Mouse (Mus musculus) neural tube, embryonic 13.5 days (tissue): Measurements from ENCODE around the gene Pgap2. TPM values are rescaled to one million over a fixed set of nuclear protein-coding genes. Genes with fewer than 3 reads are reported as not detected.

Experiments used
- ATAC-seq: fragments of 200-750 bp; cut with Nextera tagmentation; 2 replicates; pipeline ENCODE4 v1.8.0; 2017; ENCODE audit warnings: low read depth, mild to moderate bottlenecking, moderate TSS enrichment, moderate library complexity
- H3K27ac ChIP-seq: fragments of 300-500 bp; sonication (generic); replicated peaks from 2 replicates; pipeline ENCODE4 v1.5.1; 2015; ENCODE audit warnings: moderate library complexity, mild to moderate bottlenecking, inconsistent platforms
- H3K27me3 ChIP-seq: fragments of 300-500 bp; sonication (generic); 2 replicates; pipeline ENCODE4 v1.6.1; 2015; ENCODE audit warnings: mild to moderate bottlenecking, inconsistent platforms
- H3K36me3 ChIP-seq: fragments of 300-500 bp; sonication (generic); 2 replicates; pipeline ENCODE4 v1.6.1; 2015; ENCODE audit warnings: mild to moderate bottlenecking, inconsistent platforms
- H3K4me1 ChIP-seq: fragments of 300-500 bp; sonication (generic); replicated peaks from 2 replicates; pipeline ENCODE4 v1.6.1; 2015; ENCODE audit warnings: inconsistent platforms
- H3K4me2 ChIP-seq: fragments of 300-500 bp; sonication (generic); 2 replicates; pipeline ENCODE4 v1.6.1; 2015; ENCODE audit warnings: inconsistent platforms, mild to moderate bottlenecking, moderate library complexity
- H3K4me3 ChIP-seq: fragments of 300-500 bp; sonication (generic); 2 replicates; pipeline ENCODE4 v1.5.1; 2015; ENCODE audit warnings: mild to moderate bottlenecking, inconsistent platforms
- H3K9ac ChIP-seq: fragments of 300-500 bp; sonication (generic); 2 replicates; pipeline ENCODE4 v1.6.1; 2015; ENCODE audit warnings: moderate library complexity, mild to moderate bottlenecking, inconsistent platforms
- H3K9me3 ChIP-seq: fragments of 300-500 bp; sonication (generic); 2 replicates; pipeline ENCODE4 v1.6.1; 2016; ENCODE audit warnings: inconsistent platforms
- WGBS: fragments of 180-500 bp; shearing (Covaris S2); methylation state at CpG from one replicate; pipeline ENCODE4 v1.1.7; 2015; 5-methylcytosine and 5-hydroxymethylcytosine counted together
- polyA plus RNA-seq: library from polyadenylated mRNA; unstranded; fragments of >200 nt; fragmentation: Nextera tagmentation; extraction: Ambion mirVana; gene quantifications from 2 replicates; pipeline ENCODE4 v1.2.1, GENCODE M21; 2015

Gene Pgap2
- polyA plus RNA-seq, 1 experiment from 2014 or later: 47.5 TPM

GRCm38 (mm10) chr7:102281403-102281802 is 71.4 kb downstream of the Pgap2 start:
- Histone ChIP-seq H3K4me3 (no peak overlapping the region), H3K4me2 (no peak overlapping the region), H3K9me3 (no peaks in the 10 kb centered on the region), H3K27ac (no peak overlapping the region), H3K4me1 (no peaks in the 10 kb centered on the region), H3K36me3 (no peaks in the 10 kb centered on the region), H3K27me3 (no peaks in the 10 kb centered on the region), H3K9ac (no peak overlapping the region)
- ATAC-seq: no peak
- 97% methylated on average over 1 of the region's 1 CpGs for WGBS

- no peak overlapping the region for H3K4me2 ChIP-seq
Measured at GRCm38 (mm10) chr7:102282261-102282660, 72.3 kb downstream of the Pgap2 start.

More at GRCm38 (mm10) chr7:102282261-102282660, 72.3 kb downstream of the Pgap2 start:
- Histone ChIP-seq H3K4me1 (no peaks in the 10 kb centered on the region), H3K9me3 (no peaks in the 10 kb centered on the region), H3K4me3 (no peak overlapping the region), H3K9ac (no peak overlapping the region), H3K27ac (no peak overlapping the region), H3K27me3 (no peaks in the 10 kb centered on the region), H3K36me3 (no peaks in the 10 kb centered on the region)
- no peak for ATAC-seq
- 86% methylated on average over 5 of the region's 5 CpGs for WGBS

Other genes with a start within 250 kb of the Pgap2 start
- gene Il18bp, start 191.5 kb upstream of the Pgap2 start, polyA plus RNA-seq: 3.7 and 4.6 TPM in 2 replicates
- 30.7 and 33.2 TPM in 2 replicates for gene Rnf121, start 144.7 kb upstream of the Pgap2 start, polyA plus RNA-seq
- gene Xndc1, start 144.7 kb upstream of the Pgap2 start, polyA plus RNA-seq: 22.0 and 27.1 TPM in 2 replicates
- 1.9 and 2.5 TPM in 2 replicates for gene Xntrpc, start 144.5 kb upstream of the Pgap2 start, polyA plus RNA-seq
- 1.8 TPM in 1 of 2 replicates, not detected in the other for gene Trpc2, start 127.1 kb upstream of the Pgap2 start, polyA plus RNA-seq
- 0.71 and 1.2 TPM in 2 replicates for gene Art1, start 108.5 kb upstream of the Pgap2 start, polyA plus RNA-seq
- 0.60 and 0.77 TPM in 2 replicates for gene Art5, start 100.7 kb upstream of the Pgap2 start, polyA plus RNA-seq
- gene Chrna10, start 93.4 kb upstream of the Pgap2 start, polyA plus RNA-seq: not detected in 2 replicates
- gene Nup98, start within 50 bp of the Pgap2 start, polyA plus RNA-seq: 21.6 and 23.7 TPM in 2 replicates
- gene Rhog, start 45.8 kb downstream of the Pgap2 start, polyA plus RNA-seq: 20.1 and 22.5 TPM in 2 replicates
- gene Stim1, start 57.6 kb downstream of the Pgap2 start, polyA plus RNA-seq: 10.2 and 11.6 TPM in 2 replicates
- gene Rrm1, start 231.5 kb downstream of the Pgap2 start, polyA plus RNA-seq: 46.7 and 55.0 TPM in 2 replicates